Mouse (Mus musculus) spleen, adult 2 months (tissue): ENCODE measurements around the gene Camsap1.

Experiments used
- CTCF ChIP-seq: fragments of 200-500 bp; IDR thresholded peaks from 2 replicates; pipeline ENCODE4 v1.5.1; 2011; ENCODE audit warnings: mild to moderate bottlenecking, inconsistent platforms; ENCODE audit not compliant: insufficient read depth, insufficient read length, insufficient replicate concordance; ENCODE audit errors: extremely low read depth
- POLR2A ChIP-seq: fragments of 200-500 bp; IDR thresholded peaks from 2 replicates; pipeline ENCODE4 v1.6.1; 2011; ENCODE audit warnings: low read depth, low read length, inconsistent platforms

- TF ChIP-seq CTCF = no peak
- TF ChIP-seq POLR2A = no peak
Measured at GRCm38 (mm10) chr2:25994791-25995190, 11.7 kb upstream of the Camsap1 start.
